Mouse (Mus musculus): ENCODE measurements around the gene Celf5.

- TF ChIP-seq TAL1 (IDR thresholded peaks at IDR 0.05; ENCODE audit: low read length) (no peak), GATA1 (IDR thresholded peaks at IDR 0.05; ENCODE audit: low read length) (no peak)
These were observed 30.1 kb downstream of the Celf5 start for GRCm38 (mm10) chr10:81452237-81452946.

All from erythroblast, embryonic 14.5 days (primary cell).